Mouse (Mus musculus) telencephalon, adult 2 months (tissue): ENCODE results near the gene Ntn4.

ENCODE experiments used
- DNase-seq: peaks from one replicate; pipeline ENCODE4 v3.0.0-alpha.2; 2011; ENCODE audit warnings: low read depth, low spot score

The Ntn4 gene

GRCm38 (mm10) chr10:93640521-93640952 lies at the start of gene Ntn4:
Ntn4 (plus strand) TSS chr10:93640681.
- no peak for DNase-seq

DNA sequence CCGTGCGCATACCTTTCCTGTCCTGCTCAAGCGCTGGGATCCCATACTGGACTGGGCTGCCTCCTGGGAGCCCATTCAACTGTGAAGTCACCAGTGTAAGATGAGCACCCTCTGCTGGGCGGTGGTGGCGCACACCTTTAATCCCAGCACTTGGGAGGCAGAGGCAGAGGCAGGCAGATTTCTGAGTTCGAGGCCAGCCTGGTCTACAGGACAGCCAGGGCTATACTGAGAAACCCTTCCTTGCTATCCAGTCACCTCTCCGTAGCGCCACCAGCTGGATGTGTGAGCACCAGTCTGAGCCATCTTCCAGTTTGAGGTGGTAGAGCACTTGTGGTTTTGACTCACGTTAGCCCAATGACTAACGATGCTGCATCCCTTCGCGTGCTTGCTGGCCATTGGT lies 48.0 kb upstream of the Ntn4 start:
- no peak for DNase-seq

- DNase-seq: peak; percentile 90
Observed at GRCm38 (mm10) chr10:93594022-93594482, 46.4 kb upstream of the Ntn4 start.

DNA sequence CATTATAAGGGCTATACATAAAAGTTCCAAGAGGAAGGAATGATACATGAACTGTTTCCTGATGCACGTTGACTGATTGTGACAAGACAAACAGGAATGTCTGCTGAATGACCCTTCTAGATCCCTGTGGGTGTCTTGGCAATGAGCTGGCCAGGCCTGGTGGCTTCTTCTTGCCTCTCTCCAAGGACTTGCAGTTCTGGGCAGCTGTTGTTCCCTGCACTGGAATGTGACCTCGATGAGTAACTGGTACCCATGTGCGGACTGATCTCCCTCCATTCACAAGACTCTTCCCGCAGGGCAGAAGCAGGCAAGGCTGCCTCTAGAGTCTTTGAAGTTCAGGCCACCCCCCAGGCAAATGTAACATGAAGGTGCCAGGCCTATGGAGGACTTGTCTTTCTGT lies 44.6 kb upstream of the Ntn4 start:
- DNase-seq: no peak

GRCm38 (mm10) chr10:93596641-93597040 lies 43.8 kb upstream of the Ntn4 start:
- no peak for DNase-seq

DNA sequence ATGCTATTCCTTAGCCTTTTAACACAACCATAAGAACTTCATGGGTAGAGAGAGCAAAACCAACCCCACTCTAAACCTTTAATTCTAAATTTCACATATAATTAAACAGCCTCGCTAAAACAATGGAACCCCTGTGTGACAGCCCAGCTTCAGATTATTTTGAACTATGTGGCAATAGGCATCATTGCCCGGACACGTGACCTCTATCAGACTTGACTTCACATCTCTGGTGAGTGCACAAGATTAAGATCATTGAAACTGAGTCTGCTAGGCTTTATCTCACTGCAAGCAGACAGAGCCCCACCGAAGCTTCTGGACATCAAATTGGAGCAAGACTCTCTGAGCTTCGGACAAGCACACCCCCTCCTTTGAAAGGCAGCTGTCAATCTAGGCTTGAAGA lies 38.2 kb upstream of the Ntn4 start:
- DNase-seq: no peak

DNA sequence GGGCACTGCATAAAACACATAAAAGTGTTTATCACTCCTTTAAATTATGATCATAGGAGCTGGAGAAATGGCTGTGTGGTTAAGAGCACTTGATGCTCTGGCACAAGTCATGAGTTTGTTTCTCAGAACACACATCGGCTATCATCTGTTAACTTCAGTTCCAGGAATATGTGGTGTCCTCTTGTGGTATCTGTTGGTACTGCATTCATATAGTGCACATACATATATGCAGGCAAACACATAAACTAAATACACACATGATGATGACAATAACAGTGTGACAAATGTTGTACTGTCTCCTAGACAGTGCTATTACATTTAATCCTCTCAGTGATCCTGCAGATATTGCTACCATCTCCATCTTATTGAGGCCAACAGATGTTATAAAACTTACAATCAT lies 37.2 kb upstream of the Ntn4 start:
- DNase-seq: no peak

DNA sequence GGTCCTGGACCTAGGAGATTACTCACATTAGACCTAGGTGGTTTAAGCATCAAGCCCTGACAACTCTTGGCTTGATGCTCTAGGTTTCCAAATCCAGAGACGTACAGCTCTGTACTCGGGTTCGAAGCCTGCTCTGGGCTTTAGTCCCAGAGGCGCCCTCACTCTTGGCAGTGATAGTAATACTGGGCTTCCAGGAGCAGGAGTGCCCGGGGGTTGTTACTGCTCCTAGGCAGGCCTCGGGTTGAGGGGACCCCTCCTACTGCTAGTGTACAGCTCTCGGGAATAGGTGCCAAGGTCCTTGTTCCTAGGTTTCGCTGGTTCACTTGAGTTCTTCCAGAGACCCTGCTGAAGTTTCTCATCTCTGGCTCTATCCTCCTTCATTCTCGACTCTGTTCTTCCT lies 34.2 kb upstream of the Ntn4 start:
- no peak for DNase-seq

DNA sequence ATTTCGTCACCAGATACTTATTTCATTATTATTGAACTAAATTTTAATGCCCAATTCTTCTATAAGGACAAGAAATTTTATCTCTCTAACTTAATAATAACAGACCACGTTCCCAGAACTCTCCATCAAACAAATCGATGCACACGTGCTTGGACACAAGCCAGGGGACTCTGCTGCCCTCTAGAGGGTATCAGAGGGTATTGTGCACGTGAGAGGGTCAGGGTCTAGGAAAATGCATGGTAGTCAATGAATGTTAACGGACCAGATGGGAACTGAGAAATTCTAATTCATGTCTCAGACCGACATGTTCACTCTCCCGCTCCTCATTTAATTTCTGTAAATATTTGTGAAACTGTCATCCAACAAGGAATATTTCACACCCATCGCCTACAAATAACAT lies 32.4 kb upstream of the Ntn4 start:
- no peak for DNase-seq

- no peak for DNase-seq
Observed at GRCm38 (mm10) chr10:93609236-93609635, 31.2 kb upstream of the Ntn4 start.

DNA sequence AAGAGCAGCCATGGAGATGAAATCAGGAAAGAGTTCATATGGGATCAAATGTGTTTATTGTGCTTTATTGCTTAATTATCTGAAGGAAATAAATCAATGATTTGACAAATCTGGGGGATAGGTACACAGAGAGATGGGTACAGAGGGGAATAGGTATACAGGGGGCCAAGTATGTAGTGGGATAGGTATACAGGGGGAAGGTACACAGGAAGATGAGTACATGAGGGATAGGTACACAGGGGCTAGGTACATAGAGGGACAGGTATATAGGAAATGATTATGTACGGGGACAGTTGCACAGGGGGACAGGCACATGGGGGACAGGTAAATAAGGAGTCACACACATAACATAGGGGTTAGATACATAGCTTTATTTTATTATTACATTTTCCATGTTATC lies 29.6 kb upstream of the Ntn4 start:
- no peak for DNase-seq

DNA sequence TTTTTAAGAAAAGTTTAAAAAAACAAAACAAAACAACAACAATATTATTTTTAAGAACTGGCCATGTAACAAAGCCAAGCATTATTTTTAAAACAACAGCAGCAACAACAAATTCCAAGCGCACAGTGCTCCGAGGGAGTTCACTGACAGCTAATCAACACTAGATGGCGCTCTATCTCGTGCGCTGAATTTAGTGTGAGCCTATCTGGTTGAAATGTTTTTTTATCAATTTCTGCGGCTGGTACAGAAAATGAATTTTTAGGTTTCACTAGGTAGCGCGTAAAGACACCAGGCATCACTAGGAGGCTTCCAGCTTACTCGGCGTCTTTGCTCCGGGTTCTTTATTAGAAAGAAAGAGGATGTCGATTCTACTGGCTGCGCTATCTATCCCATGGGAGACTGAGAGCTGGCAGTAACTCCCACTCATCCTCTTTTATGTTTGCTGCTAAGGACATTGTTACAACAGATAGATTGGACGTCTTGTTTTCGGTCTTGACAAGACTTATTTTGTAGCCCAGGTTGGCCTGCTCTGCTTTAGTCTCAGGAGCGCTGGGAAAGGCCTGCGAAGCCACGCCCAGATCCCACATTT lies 29.0 kb upstream of the Ntn4 start:
- no peak for DNase-seq

- no peak for DNase-seq
Observed at GRCm38 (mm10) chr10:93614850-93615249, 25.6 kb upstream of the Ntn4 start.

GRCm38 (mm10) chr10:93620438-93621179 lies 19.9 kb upstream of the Ntn4 start:
- DNase-seq: no peak

DNA sequence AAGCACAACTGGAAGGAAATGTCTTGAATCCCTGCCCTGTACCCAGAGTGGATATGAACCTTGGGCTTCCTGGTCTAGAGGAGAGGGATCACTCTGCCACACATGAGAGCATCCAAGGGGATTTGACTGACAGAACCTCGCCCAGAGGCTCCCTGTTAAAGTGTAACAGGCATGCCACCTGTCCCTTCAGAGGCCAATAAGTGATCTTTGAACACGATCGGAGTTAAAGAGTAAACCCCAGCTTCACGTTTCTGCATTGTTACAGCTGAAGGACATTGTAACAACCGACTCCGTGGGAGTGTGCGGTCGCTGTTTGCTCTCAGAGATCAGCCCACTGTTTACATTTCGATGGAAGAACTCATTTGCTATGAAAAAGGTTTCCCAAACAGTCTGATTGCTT lies 16.8 kb upstream of the Ntn4 start:
- DNase-seq: no peak

DNA sequence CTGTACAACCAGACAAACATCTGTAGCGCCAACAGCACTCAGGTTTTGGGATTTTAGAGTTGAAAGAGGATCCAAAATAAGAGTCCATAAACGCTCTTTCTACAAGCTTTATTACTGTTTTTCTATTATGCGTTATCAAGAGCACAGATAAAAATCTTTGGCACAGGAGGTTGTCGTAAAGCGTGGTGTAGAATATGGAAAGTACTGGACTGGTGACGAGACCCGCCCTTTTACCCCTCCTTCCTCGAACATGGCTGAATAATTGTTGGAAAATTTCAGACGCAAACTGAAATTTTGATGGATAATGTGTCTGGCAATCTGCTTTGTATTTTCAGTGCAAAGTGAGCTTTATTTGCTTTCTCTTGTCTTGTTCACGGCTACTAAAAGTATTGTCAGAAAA lies 16.3 kb upstream of the Ntn4 start:
- no peak for DNase-seq

DNA sequence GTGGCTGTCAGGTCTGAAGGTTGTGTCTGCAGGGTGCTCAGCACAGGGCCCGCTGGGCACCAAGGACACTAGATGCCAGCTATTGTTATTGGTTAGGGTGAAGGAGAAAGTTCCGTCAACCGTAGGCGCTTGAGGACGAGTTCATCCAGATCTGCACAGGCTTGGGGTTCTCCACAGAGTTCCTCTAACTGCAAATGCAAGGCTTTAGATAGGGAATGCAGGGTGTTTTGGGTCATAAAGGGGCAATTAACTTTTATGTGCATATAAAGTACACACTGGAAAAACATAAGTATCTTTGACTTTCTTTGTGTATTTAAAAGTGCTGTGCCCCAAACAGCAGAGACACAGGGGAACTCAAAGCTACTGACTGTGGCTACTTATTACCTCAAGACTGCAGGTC lies 10.2 kb upstream of the Ntn4 start:
- DNase-seq: no peak

GRCm38 (mm10) chr10:93632086-93632485 lies 8.4 kb upstream of the Ntn4 start:
- no peak for DNase-seq

DNA sequence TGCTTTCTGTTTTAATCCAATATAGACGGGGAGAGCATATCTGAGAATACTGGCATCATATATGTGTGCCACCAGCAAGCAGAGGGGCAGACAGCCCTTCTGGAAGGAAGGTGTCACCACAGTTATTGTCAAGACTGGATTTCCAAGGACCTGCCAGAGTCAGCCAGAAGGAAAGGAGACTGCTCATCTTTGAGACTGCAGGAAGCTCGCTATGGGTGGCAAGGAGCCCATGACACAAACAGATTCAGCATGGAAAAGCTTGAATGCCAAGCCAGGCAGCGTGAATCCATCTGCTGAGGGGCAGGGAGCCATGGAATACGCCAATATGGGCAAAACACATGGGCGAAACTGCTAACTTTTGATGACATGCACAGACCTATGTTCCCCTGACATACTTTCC lies 6.9 kb upstream of the Ntn4 start:
- DNase-seq: no peak

DNA sequence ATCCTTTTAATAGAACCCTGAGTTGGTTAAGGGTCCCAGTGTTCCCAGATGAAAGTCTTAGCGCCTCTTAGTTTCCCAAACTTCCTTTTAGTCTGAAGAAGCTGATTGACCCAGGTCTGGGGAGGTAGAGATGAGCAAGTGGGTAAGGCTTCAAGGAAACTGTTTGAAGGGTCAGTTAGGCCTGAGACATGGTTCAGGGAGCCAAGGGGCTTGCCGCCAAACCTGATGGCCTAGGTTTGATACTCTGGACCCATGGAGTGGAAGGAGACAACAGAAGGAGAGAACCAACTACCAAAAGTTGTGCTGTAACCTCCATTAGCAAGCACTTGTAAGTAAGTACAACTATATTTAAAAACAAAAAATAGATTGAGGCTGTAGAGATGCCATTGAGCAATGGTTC lies 6.5 kb upstream of the Ntn4 start:
- DNase-seq: no peak

GRCm38 (mm10) chr10:93635941-93636340 lies 4.5 kb upstream of the Ntn4 start:
- DNase-seq: no peak

GRCm38 (mm10) chr10:93640953-93641820 lies 706 bp downstream of the Ntn4 start:
- no peak for DNase-seq
